Mouse (Mus musculus): ENCODE data around the gene Dus3l. TPM values are rescaled to one million over a fixed set of nuclear protein-coding genes. Genes with fewer than 3 reads are reported as not detected.

Gene Dus3l
- 72.1 and 74.3 TPM in 2 replicates for polyA plus RNA-seq (2015; fragmentation: Nextera tagmentation; extraction: Ambion mirVana)

GRCm38 (mm10) chr17:56764474-56765354 lies at the start of gene Dus3l:
Gene Dus3l (plus strand): TSS chr17:56764757.
- Histone ChIP-seq H3K27me3 (peaks cover 6% of the 10 kb centered on the region; the same call in 1 of the 2 replicates), H3K4me3 (peak within 1 kb of the TSS; percentile 78), H3K9ac (replicated peaks) (peak within 1 kb of the TSS; percentile 75), H3K36me3 (peaks cover 29% of the 10 kb centered on the region), H3K27ac (replicated peaks) (peak within 1 kb of the TSS; percentile 97), H3K4me2 (replicated peaks) (peak within 1 kb of the TSS; percentile 60), H3K4me1 (peaks cover 30% of the 10 kb centered on the region), H3K9me3 (no peaks in the 10 kb centered on the region)
- ATAC-seq (replicated peaks): peak; percentile 87
- WGBS: 1% methylated on average over 55 of the region's 58 CpGs

GRCm38 (mm10) chr17:56715360-56715759 lies 49.2 kb upstream of the Dus3l start:
- H3K9ac ChIP-seq (replicated peaks): 0 out of 2 replicates have a peak overlapping the region, but pooled peaks have one; percentile 67
- 0 out of 2 replicates have a peak overlapping the region, but pooled peaks have one; percentile 74 for H3K4me2 ChIP-seq (replicated peaks)
- no peak for ATAC-seq (replicated peaks)
- H3K4me3 ChIP-seq: no peak overlapping the region
- H3K27me3 ChIP-seq: no peaks in the 10 kb centered on the region
- no peak overlapping the region for H3K27ac ChIP-seq (replicated peaks)
- H3K4me1 ChIP-seq: peaks cover 28% of the 10 kb centered on the region
- 68% methylated on average over 11 of the region's 11 CpGs for WGBS
- H3K36me3 ChIP-seq: peaks cover 26% of the 10 kb centered on the region
- H3K9me3 ChIP-seq: no peaks in the 10 kb centered on the region

GRCm38 (mm10) chr17:56715914-56716654 lies 48.5 kb upstream of the Dus3l start:
- peak overlapping the region; percentile 67 for H3K9ac ChIP-seq (replicated peaks)
- peak overlapping the region; percentile 75 for H3K4me3 ChIP-seq
- H3K36me3 ChIP-seq: peaks cover 19% of the 10 kb centered on the region; the same call in 1 of the 2 replicates
- no peaks in the 10 kb centered on the region for H3K9me3 ChIP-seq
- no peaks in the 10 kb centered on the region for H3K27me3 ChIP-seq
- peaks cover 28% of the 10 kb centered on the region for H3K4me1 ChIP-seq
- ATAC-seq (replicated peaks): peak; percentile 2
- H3K4me2 ChIP-seq (replicated peaks): peak overlapping the region; percentile 74
- peak overlapping the region; percentile 85 for H3K27ac ChIP-seq (replicated peaks)
- WGBS: 22% methylated on average over 22 of the region's 22 CpGs

- ATAC-seq (replicated peaks): peak; percentile 93
- Histone ChIP-seq H3K4me3 (peak overlapping the region; percentile 75), H3K9me3 (no peaks in the 10 kb centered on the region), H3K9ac (replicated peaks) (peak overlapping the region; percentile 93), H3K4me2 (replicated peaks) (peak overlapping the region; percentile 74), H3K27ac (replicated peaks) (peak overlapping the region; percentile 85), H3K27me3 (no peaks in the 10 kb centered on the region), H3K36me3 (peaks cover 15% of the 10 kb centered on the region), H3K4me1 (peaks cover 28% of the 10 kb centered on the region)
- WGBS: under 1% methylated on average over 55 of the region's 55 CpGs
Measured at GRCm38 (mm10) chr17:56716655-56717362, 47.7 kb upstream of the Dus3l start.

- Histone ChIP-seq H3K9me3 (no peaks in the 10 kb centered on the region), H3K4me2 (replicated peaks) (peak within 1 kb of the TSS; percentile 74), H3K9ac (replicated peaks) (peak within 1 kb of the TSS; percentile 93), H3K36me3 (peaks cover 16% of the 10 kb centered on the region), H3K27me3 (no peaks in the 10 kb centered on the region), H3K4me1 (peaks cover 28% of the 10 kb centered on the region), H3K4me3 (peak within 1 kb of the TSS; percentile 75), H3K27ac (replicated peaks) (peak within 1 kb of the TSS; percentile 85)
- under 1% methylated on average over 59 of the region's 59 CpGs for WGBS
- ATAC-seq (replicated peaks): peak; percentile 80
Measured at GRCm38 (mm10) chr17:56717363-56718058, 47.0 kb upstream of the Dus3l start, which contains the start of the genes Ndufa11 and Vmac. Gene Ndufa11 (plus strand): TSS chr17:56717767. Gene Vmac (minus strand): TSS chr17:56718022.

- Histone ChIP-seq H3K4me3 (no peak overlapping the region), H3K27ac (replicated peaks) (no peak overlapping the region), H3K9me3 (no peaks in the 10 kb centered on the region), H3K4me1 (peaks cover 16% of the 10 kb centered on the region), H3K9ac (replicated peaks) (no peak overlapping the region), H3K4me2 (replicated peaks) (no peak overlapping the region), H3K27me3 (no peaks in the 10 kb centered on the region), H3K36me3 (peaks cover 25% of the 10 kb centered on the region)
- ATAC-seq (replicated peaks): no peak
- 93% methylated on average over 5 of the region's 5 CpGs for WGBS
Measured at GRCm38 (mm10) chr17:56722441-56722840, 42.1 kb upstream of the Dus3l start.

GRCm38 (mm10) chr17:56723419-56724161 lies 41.0 kb upstream of the Dus3l start:
- Histone ChIP-seq H3K4me2 (replicated peaks) (no peak overlapping the region), H3K27ac (replicated peaks) (no peak overlapping the region), H3K36me3 (peaks cover 25% of the 10 kb centered on the region), H3K27me3 (no peaks in the 10 kb centered on the region), H3K9ac (replicated peaks) (no peak overlapping the region), H3K4me1 (peaks cover 19% of the 10 kb centered on the region), H3K9me3 (no peaks in the 10 kb centered on the region), H3K4me3 (no peak overlapping the region)
- 85% methylated on average over 11 of the region's 11 CpGs for WGBS
- no peak for ATAC-seq (replicated peaks)

- H3K27me3 ChIP-seq: no peaks in the 10 kb centered on the region
- H3K36me3 ChIP-seq: peaks cover 18% of the 10 kb centered on the region
- no peaks in the 10 kb centered on the region for H3K9me3 ChIP-seq
- no peak overlapping the region for H3K4me2 ChIP-seq (replicated peaks)
- ATAC-seq (replicated peaks): no peak
- no peak overlapping the region for H3K4me3 ChIP-seq
- no peak overlapping the region for H3K27ac ChIP-seq (replicated peaks)
- H3K4me1 ChIP-seq: peaks cover 18% of the 10 kb centered on the region
- WGBS: 15% methylated on average over 7 of the region's 7 CpGs
- no peak overlapping the region for H3K9ac ChIP-seq (replicated peaks)
Measured at GRCm38 (mm10) chr17:56727029-56727649, 37.4 kb upstream of the Dus3l start.

GRCm38 (mm10) chr17:56727659-56728058 lies 36.9 kb upstream of the Dus3l start:
- H3K27me3 ChIP-seq: no peaks in the 10 kb centered on the region
- H3K27ac ChIP-seq (replicated peaks): no peak overlapping the region
- H3K4me2 ChIP-seq (replicated peaks): no peak overlapping the region
- no peak for ATAC-seq (replicated peaks)
- H3K36me3 ChIP-seq: peaks cover 13% of the 10 kb centered on the region
- no peaks in the 10 kb centered on the region for H3K9me3 ChIP-seq
- H3K4me1 ChIP-seq: peaks cover 18% of the 10 kb centered on the region
- H3K4me3 ChIP-seq: no peak overlapping the region
- H3K9ac ChIP-seq (replicated peaks): no peak overlapping the region
- 13% methylated on average over 12 of the region's 12 CpGs for WGBS

- 43% methylated on average over 12 of the region's 12 CpGs for WGBS
- Histone ChIP-seq H3K36me3 (peaks cover 8% of the 10 kb centered on the region; the same call in 1 of the 2 replicates), H3K4me3 (no peak overlapping the region), H3K27ac (replicated peaks) (no peak overlapping the region), H3K4me1 (peaks cover 18% of the 10 kb centered on the region), H3K4me2 (replicated peaks) (no peak overlapping the region), H3K27me3 (no peaks in the 10 kb centered on the region), H3K9ac (replicated peaks) (no peak overlapping the region), H3K9me3 (no peaks in the 10 kb centered on the region)
- no peak for ATAC-seq (replicated peaks)
Measured at GRCm38 (mm10) chr17:56728117-56728516, 36.4 kb upstream of the Dus3l start.
